ENCODE assay signal across 13 mouse cellular contexts in genomic region chr13:63140784-63141183, GRCm38 (mm10).
DNase-seq lines count a peak whose midpoint lies in the region; ATAC-seq and TF ChIP-seq lines count a peak whose summit lies in the region.
"Had no signal": no experiment of that assay in that cellular context is flagged by ENCODE, and none has a peak within 500 bp of the region (broad histone marks: within the 10 kb centered on the region; RNA-seq: fewer than 3 reads in every experiment).

No protein-coding gene starts in this region.

- no peaks in the 10 kb centered on the region for H3K9me3 ChIP-seq in heart, embryonic 15.5 days (replicated peaks)
- no peaks in the 10 kb centered on the region for H3K9me3 ChIP-seq in stomach, postnatal 0 days (ENCODE audit: control insufficient read depth, low read length)

- no peak for ATAC-seq in heart, embryonic 15.5 days (replicated peaks; ENCODE audit: insufficient number of reproducible peaks, insufficient read depth, low FRiP score, low read depth)
- ATAC-seq in stomach, postnatal 0 days (ENCODE audit: low FRiP score, low TSS enrichment): peak; percentile 90

- no peaks in the 10 kb centered on the region for H3K36me3 ChIP-seq in heart, embryonic 15.5 days
- H3K36me3 ChIP-seq in stomach, postnatal 0 days (ENCODE audit: control insufficient read depth, insufficient read depth, low read length): no peaks in the 10 kb centered on the region

- peaks cover 3% of the 10 kb centered on the region; the same call in 1 of the 2 replicates for H3K4me1 ChIP-seq in heart, embryonic 15.5 days (replicated peaks)
- no peaks in the 10 kb centered on the region for H3K4me1 ChIP-seq in stomach, postnatal 0 days (replicated peaks; ENCODE audit: control insufficient read depth, insufficient read depth)

- no peak overlapping the region for H3K4me2 ChIP-seq in heart, embryonic 15.5 days
- H3K4me2 ChIP-seq in stomach, postnatal 0 days (replicated peaks; ENCODE audit: low read depth): no peak overlapping the region
- H3K4me2 ChIP-seq: liver, embryonic 11.5 days had no signal

- 0 out of 2 replicates have a peak overlapping the region, but pooled peaks have one; percentile 12 for H3K27ac ChIP-seq in heart, embryonic 15.5 days
- no peak overlapping the region for H3K27ac ChIP-seq in stomach, postnatal 0 days (replicated peaks)

- no peak overlapping the region for H3K4me3 ChIP-seq in heart, embryonic 15.5 days
- no peak overlapping the region for H3K4me3 ChIP-seq in stomach, postnatal 0 days (ENCODE audit: low read depth, low read length)

- intact Hi-C loops in heart, postnatal 25 days (cut with DNase I): no loop called here

- no peak for TF ChIP-seq EP300 in stomach, postnatal 0 days (optimal IDR thresholded peaks at IDR 0.05)

- TF ChIP-seq CTCF in stomach, postnatal 0 days (IDR thresholded peaks at IDR 0.05; ENCODE audit: low read depth): no peak

- H3K27me3 ChIP-seq in heart, embryonic 15.5 days: no peaks in the 10 kb centered on the region
- no peaks in the 10 kb centered on the region for H3K27me3 ChIP-seq in stomach, postnatal 0 days (ENCODE audit: control insufficient read depth, insufficient read depth, low read length)

- 59% methylated on average over 6 of the region's 6 CpGs for WGBS in heart, embryonic 15.5 days
- 35% methylated on average over 6 of the region's 6 CpGs for WGBS in stomach, postnatal 0 days

- DNase-seq in heart, adult 18-20 months: peak; percentile 63 to 69
- no peak for DNase-seq in heart, postnatal 25 days (ENCODE audit: low spot score)
- peak; percentile 40 for DNase-seq in lung, postnatal 25 days (ENCODE audit: low spot score)
- no peak for DNase-seq in lung, postnatal 10 days
- DNase-seq in stomach, postnatal 0 days (ENCODE audit: low spot score): peak; percentile 40
- no peak for DNase-seq in right cerebral cortex, postnatal 10 days (ENCODE audit: low spot score in 2 of 2)
- DNase-seq in urinary bladder, adult 18-20 months (ENCODE audit: low spot score in 2 of 2): no peak
- DNase-seq: adrenal gland, adult 2 months; cerebellum, postnatal 14 days; right cerebral cortex, postnatal 25 days; thymus, postnatal 36 days had no signal

- H3K9ac ChIP-seq in heart, embryonic 15.5 days: no peak overlapping the region
- no peak overlapping the region for H3K9ac ChIP-seq in stomach, postnatal 0 days (ENCODE audit: low read length)

Comparison
In these comparisons a context has a peak if more than half of its experiments do, and no peak if none do; other contexts are left out.
1. DNase-seq: peak in heart, adult 18-20 months (2 of 2), lung, postnatal 25 days (single experiment) and stomach, postnatal 0 days (single experiment); none in heart, postnatal 25 days (single experiment), lung, postnatal 10 days (single experiment), right cerebral cortex, postnatal 10 days (0 of 2) and urinary bladder, adult 18-20 months (0 of 2).